Mouse (Mus musculus) thymus, adult 2 months (tissue): Measurements from ENCODE around the gene Asb16.

ENCODE experiments used
- CTCF ChIP-seq: fragments of 200-500 bp; IDR thresholded peaks from 2 replicates; pipeline ENCODE4 v1.5.1; 2012; ENCODE audit warnings: mild to moderate bottlenecking, control low read depth, low read length, moderate library complexity, borderline replicate concordance; ENCODE audit not compliant: control insufficient read depth, poor library complexity, insufficient read depth; ENCODE audit errors: extremely low read depth
- POLR2A ChIP-seq: fragments of 200-500 bp; IDR thresholded peaks from 2 replicates; pipeline ENCODE4 v1.6.1; 2012; ENCODE audit warnings: mild to moderate bottlenecking, low read length, control low read depth, moderate library complexity; ENCODE audit not compliant: control insufficient read depth, poor library complexity, insufficient read depth; ENCODE audit errors: extremely low read depth

DNA sequence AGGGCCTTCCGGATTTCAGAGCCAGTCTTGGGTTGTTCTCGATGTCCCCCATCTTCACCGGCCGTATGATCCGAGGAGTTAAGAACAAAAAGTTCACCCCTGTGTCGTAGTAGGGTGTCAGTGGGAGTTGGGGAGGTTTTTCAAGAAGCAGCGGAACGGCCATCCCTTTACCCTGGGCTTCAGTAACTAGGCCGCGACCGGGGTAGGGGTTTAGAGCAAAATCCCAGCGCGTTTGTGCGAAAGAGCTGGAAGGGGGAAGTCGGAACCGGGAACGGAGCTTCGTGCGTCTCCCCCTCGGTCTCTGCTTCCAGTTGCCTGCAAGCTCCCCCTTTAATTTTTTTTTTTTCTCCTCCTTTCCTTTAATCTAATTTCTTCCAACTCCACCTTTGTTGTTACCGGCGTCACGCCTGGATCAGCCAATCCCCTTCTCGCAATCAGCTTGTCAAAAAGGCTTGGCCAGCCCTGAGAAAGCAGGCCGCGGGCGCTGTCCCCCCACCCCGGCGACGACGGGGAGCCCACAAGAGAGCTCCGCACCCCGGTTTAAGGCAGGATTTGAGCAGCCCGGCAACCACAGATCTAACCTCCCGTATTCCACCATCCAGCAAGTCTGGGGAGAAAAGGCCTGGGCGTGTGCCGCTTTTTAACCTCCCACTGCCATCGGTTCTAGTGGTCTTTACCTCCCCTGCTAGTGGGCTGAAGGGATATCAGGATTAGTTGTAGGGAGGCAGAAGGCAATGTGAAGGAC is 51.6 kb downstream of the Asb16 start:
- TF ChIP-seq POLR2A = peak; percentile 54; the same call in 1 of the 2 replicates
- TF ChIP-seq CTCF = 0 out of 2 replicates have a peak, but pooled peaks have one; percentile 10
